Mouse (Mus musculus) midbrain, embryonic 11.5 days (tissue): ENCODE measurements around the gene Zfhx3. TPM values are rescaled to one million over a fixed set of nuclear protein-coding genes. Genes with fewer than 3 reads are reported as not detected.
A peak's percentile ranks its signal among the peaks of the same experiment; 100 is the strongest.

Experiments
- ATAC-seq: fragments of 200-750 bp; cut with Nextera tagmentation; 2 replicates; pipeline ENCODE4 v1.8.0; 2017; ENCODE audit warnings: moderate TSS enrichment, moderate library complexity; ENCODE audit not compliant: low FRiP score
- DNase-seq: peaks from one replicate; pipeline ENCODE4 v3.0.0; 2015; ENCODE audit warnings: low spot score; ENCODE audit errors: missing footprints
- H3K27ac ChIP-seq: fragments of 300-500 bp; sonication (generic); 2 replicates; pipeline ENCODE4 v1.5.1; 2014; ENCODE audit warnings: low read depth, low read length
- H3K27me3 ChIP-seq: fragments of 300-500 bp; sonication (generic); 2 replicates; pipeline ENCODE4 v1.6.1; 2014; ENCODE audit warnings: mild to moderate bottlenecking, low read length, moderate library complexity, mixed read lengths; ENCODE audit not compliant: control insufficient read depth, insufficient read depth
- H3K36me3 ChIP-seq: fragments of 300-500 bp; sonication (generic); 2 replicates; pipeline ENCODE4 v1.6.1; 2014; ENCODE audit warnings: mild to moderate bottlenecking, low read length, moderate library complexity, mixed read lengths; ENCODE audit not compliant: control insufficient read depth, insufficient read depth
- H3K4me1 ChIP-seq: fragments of 300-500 bp; sonication (generic); 2 replicates; pipeline ENCODE4 v1.6.1; 2014; ENCODE audit warnings: low read length; ENCODE audit not compliant: control insufficient read depth, insufficient read depth
- H3K4me2 ChIP-seq: fragments of 300-500 bp; sonication (generic); 2 replicates; pipeline ENCODE4 v1.6.1; 2014; ENCODE audit warnings: mild to moderate bottlenecking, moderate library complexity
- H3K4me3 ChIP-seq: fragments of 300-500 bp; sonication (generic); 2 replicates; pipeline ENCODE4 v1.5.1; 2014; ENCODE audit warnings: low read depth, low read length
- H3K9ac ChIP-seq: fragments of 300-500 bp; sonication (generic); 2 replicates; pipeline ENCODE4 v1.6.1; 2014; ENCODE audit warnings: low read length
- H3K9me3 ChIP-seq: fragments of 300-500 bp; sonication (generic); 2 replicates; pipeline ENCODE4 v1.6.1; 2016; ENCODE audit warnings: low read length; ENCODE audit not compliant: control insufficient read depth
- WGBS: fragments of 180-500 bp; shearing (Covaris S2); extraction: QIAGEN DNeasy Blood & Tissue Kit; methylation state at CpG from one replicate; pipeline ENCODE4 v1.1.7; 2014; 5-methylcytosine and 5-hydroxymethylcytosine counted together
- polyA plus RNA-seq: library from polyadenylated mRNA; unstranded; fragments of >200 nt; fragmentation: Nextera tagmentation; extraction: Ambion mirVana; gene quantifications from 2 replicates; pipeline ENCODE4 v1.2.1, GENCODE M21; 2014

Gene Zfhx3
- polyA plus RNA-seq, 1 experiment from 2014 or later: 23.4 TPM

GRCm38 (mm10) chr8:108671939-108672515 lies 729.6 kb downstream of the Zfhx3 start:
- DNase-seq (no peak), ATAC-seq (no peak)
- no peaks in the 10 kb centered on the region for H3K4me1 ChIP-seq
- no peak overlapping the region for H3K9ac ChIP-seq
- H3K4me3 ChIP-seq: no peak overlapping the region
- 89% methylated on average over 11 of the region's 11 CpGs for WGBS
- H3K36me3 ChIP-seq: no peaks in the 10 kb centered on the region
- no peak overlapping the region for H3K4me2 ChIP-seq
- H3K9me3 ChIP-seq: no peaks in the 10 kb centered on the region
- no peaks in the 10 kb centered on the region for H3K27me3 ChIP-seq
- no peak overlapping the region for H3K27ac ChIP-seq

- Histone ChIP-seq H3K4me2 (no peak overlapping the region), H3K27ac (no peak overlapping the region)
- WGBS: 62% methylated on average over 17 of the region's 17 CpGs
These were observed 732.6 kb downstream of the Zfhx3 start for GRCm38 (mm10) chr8:108675001-108675525.

GRCm38 (mm10) chr8:108689694-108690093 lies 747.2 kb downstream of the Zfhx3 start:
- WGBS: 88% methylated on average over 9 of the region's 9 CpGs
- Histone ChIP-seq H3K4me3 (no peak overlapping the region), H3K27me3 (peaks cover 13% of the 10 kb centered on the region), H3K9me3 (no peaks in the 10 kb centered on the region), H3K9ac (no peak overlapping the region), H3K4me2 (no peak overlapping the region), H3K36me3 (no peaks in the 10 kb centered on the region), H3K4me1 (peaks cover 14% of the 10 kb centered on the region), H3K27ac (no peak overlapping the region)
- DNase-seq (no peak), ATAC-seq (no peak)

More at GRCm38 (mm10) chr8:108675001-108675525, 732.6 kb downstream of the Zfhx3 start:
- no peaks in the 10 kb centered on the region for H3K9me3 ChIP-seq
- H3K27me3 ChIP-seq: no peaks in the 10 kb centered on the region
- H3K9ac ChIP-seq: no peak overlapping the region
- no peak overlapping the region for H3K4me3 ChIP-seq
- no peaks in the 10 kb centered on the region for H3K4me1 ChIP-seq
- no peak for ATAC-seq
- DNase-seq: no peak
- H3K36me3 ChIP-seq: no peaks in the 10 kb centered on the region

GRCm38 (mm10) chr8:108690576-108691455 lies 748.4 kb downstream of the Zfhx3 start:
- Histone ChIP-seq H3K27me3 (peaks cover 24% of the 10 kb centered on the region), H3K4me2 (peak overlapping the region; percentile 45; the same call in 1 of the 2 replicates), H3K36me3 (no peaks in the 10 kb centered on the region), H3K4me3 (no peak overlapping the region), H3K27ac (no peak overlapping the region), H3K9ac (no peak overlapping the region; the same call in 1 of the 2 replicates), H3K4me1 (peaks cover 20% of the 10 kb centered on the region), H3K9me3 (no peaks in the 10 kb centered on the region)
- ATAC-seq (peak; percentile 45; the same call in 1 of the 2 replicates), DNase-seq (peak; percentile 83)
- WGBS: 29% methylated on average over 14 of the region's 14 CpGs

GRCm38 (mm10) chr8:108691456-108692238 lies 749.2 kb downstream of the Zfhx3 start:
- Histone ChIP-seq H3K9me3 (no peaks in the 10 kb centered on the region), H3K27ac (no peak overlapping the region), H3K9ac (peak overlapping the region; percentile 38; the same call in 1 of the 2 replicates), H3K27me3 (peaks cover 32% of the 10 kb centered on the region), H3K4me1 (peaks cover 28% of the 10 kb centered on the region), H3K4me2 (peak overlapping the region; percentile 45), H3K36me3 (no peaks in the 10 kb centered on the region), H3K4me3 (peak overlapping the region; percentile 19; the same call in 1 of the 2 replicates)
- WGBS: 4% methylated on average over 21 of the region's 21 CpGs
- ATAC-seq (no peak; the same call in 1 of the 2 replicates), DNase-seq (peak; percentile 93)

- Histone ChIP-seq H3K9ac (no peak overlapping the region; the same call in 1 of the 2 replicates), H3K9me3 (no peaks in the 10 kb centered on the region), H3K4me1 (peaks cover 34% of the 10 kb centered on the region), H3K4me3 (peak overlapping the region; percentile 19; the same call in 1 of the 2 replicates), H3K27me3 (peaks cover 34% of the 10 kb centered on the region), H3K4me2 (peak overlapping the region; percentile 45), H3K27ac (no peak overlapping the region), H3K36me3 (no peaks in the 10 kb centered on the region)
- ATAC-seq: no peak
- peak; percentile 94 for DNase-seq
- 5% methylated on average over 5 of the region's 5 CpGs for WGBS
These were observed 749.8 kb downstream of the Zfhx3 start for GRCm38 (mm10) chr8:108692239-108692627.

GRCm38 (mm10) chr8:108692669-108693665 lies 750.5 kb downstream of the Zfhx3 start:
- Histone ChIP-seq H3K36me3 (no peaks in the 10 kb centered on the region), H3K9ac (no peak overlapping the region; the same call in 1 of the 2 replicates), H3K9me3 (no peaks in the 10 kb centered on the region), H3K4me2 (no peak overlapping the region), H3K4me1 (peaks cover 41% of the 10 kb centered on the region), H3K27ac (no peak overlapping the region), H3K27me3 (peaks cover 40% of the 10 kb centered on the region), H3K4me3 (no peak overlapping the region)
- ATAC-seq (no peak), DNase-seq (peak; percentile 84)
- 50% methylated on average over 6 of the region's 6 CpGs for WGBS

GRCm38 (mm10) chr8:108693841-108694240 lies 751.4 kb downstream of the Zfhx3 start:
- H3K4me1 ChIP-seq: peaks cover 45% of the 10 kb centered on the region
- no peak overlapping the region for H3K4me2 ChIP-seq
- no peak overlapping the region for H3K4me3 ChIP-seq
- H3K27ac ChIP-seq: no peak overlapping the region
- no peaks in the 10 kb centered on the region for H3K9me3 ChIP-seq
- no peaks in the 10 kb centered on the region for H3K36me3 ChIP-seq
- H3K27me3 ChIP-seq: peaks cover 46% of the 10 kb centered on the region
- WGBS: 80% methylated on average over 5 of the region's 5 CpGs
- ATAC-seq (no peak), DNase-seq (peak; percentile 82)
- H3K9ac ChIP-seq: no peak overlapping the region
